Mouse (Mus musculus): ENCODE data around the gene Gm20388.

- no peak for TF ChIP-seq EP300 (optimal IDR thresholded peaks at IDR 0.05)
- no peak for TF ChIP-seq CTCF (IDR thresholded peaks at IDR 0.05; ENCODE audit: low read depth)
Observed at GRCm38 (mm10) chr8:121589205-121589726, 1678.6 kb downstream of the Gm20388 start.
